9 mouse cellular contexts compared by ENCODE assay signal in the genomic region with DNA sequence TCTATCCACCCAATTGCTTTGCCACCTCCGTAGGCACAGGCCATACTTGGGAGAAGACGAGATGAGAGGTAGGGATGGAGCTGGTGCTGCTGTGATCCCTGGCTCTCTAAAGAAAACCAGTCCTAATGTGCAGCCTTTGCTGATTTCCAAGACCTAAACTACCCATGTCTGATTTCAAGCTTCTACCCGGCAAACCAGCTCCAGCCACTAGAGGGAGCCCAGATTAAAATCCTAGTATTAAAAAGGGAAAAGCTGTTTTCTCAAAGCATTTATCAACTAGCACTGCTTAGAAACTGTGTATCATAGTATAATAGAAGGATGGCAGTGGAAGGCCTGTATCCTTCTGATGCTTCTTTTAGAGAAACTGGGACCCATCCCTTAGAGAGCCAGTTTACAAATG. TPM values are rescaled to one million over a fixed set of nuclear protein-coding genes. Genes with fewer than 3 reads are reported as not detected.
DNase-seq lines count a peak whose midpoint lies in the region; ATAC-seq and TF ChIP-seq lines count a peak whose summit lies in the region.
"Had no signal": no experiment of that assay in that cellular context is flagged by ENCODE, and none has a peak within 500 bp of the region (broad histone marks: within the 10 kb centered on the region; RNA-seq: fewer than 3 reads in every experiment).

No protein-coding gene starts in this region.

- ATAC-seq in heart, embryonic 12.5 days (ENCODE audit: insufficient number of reproducible peaks, low FRiP score), result no peak
- no peak for ATAC-seq in lung, embryonic 14.5 days (ENCODE audit: insufficient read depth)

- intact Hi-C loops in heart, adult 2 months (cut with DNase I), result no loop called here

- 28% methylated on average over 3 of the region's 3 CpGs for WGBS in heart, adult 2 months
- 19% methylated on average over 3 of the region's 3 CpGs for WGBS in heart, embryonic 12.5 days
- 34% methylated on average over 3 of the region's 3 CpGs for WGBS in lung, embryonic 14.5 days

- no peak overlapping the region for H3K4me2 ChIP-seq in heart, embryonic 12.5 days
- no peak overlapping the region for H3K4me2 ChIP-seq in lung, embryonic 14.5 days
- H3K4me2 ChIP-seq: neural tube, embryonic 12.5 days had no signal

- H3K4me3 ChIP-seq in heart, adult 2 months, result no peak overlapping the region
- no peak overlapping the region for H3K4me3 ChIP-seq in heart, embryonic 12.5 days
- H3K4me3 ChIP-seq in lung, embryonic 14.5 days (ENCODE audit: low read depth, low read length), result no peak overlapping the region
- H3K4me3 ChIP-seq: neural tube, embryonic 12.5 days had no signal

- no peak for TF ChIP-seq EP300 in heart, adult 2 months (IDR thresholded peaks at IDR 0.05; ENCODE audit: insufficient read depth, low read depth, low read length)

- TF ChIP-seq CTCF in heart, adult 2 months (IDR thresholded peaks at IDR 0.05), result peak; percentile 81
- TF ChIP-seq CTCF in lung, embryonic 14.5 days (IDR thresholded peaks at IDR 0.05; ENCODE audit: low read depth), result peak; percentile 69

- no peaks in the 10 kb centered on the region for H3K9me3 ChIP-seq in heart, embryonic 12.5 days (replicated peaks)
- H3K9me3 ChIP-seq in lung, embryonic 14.5 days (ENCODE audit: low read depth, low read length), result no peaks in the 10 kb centered on the region
- H3K9me3 ChIP-seq: neural tube, embryonic 12.5 days had no signal

- no peaks in the 10 kb centered on the region for H3K36me3 ChIP-seq in heart, adult 2 months (ENCODE audit: control insufficient read depth, insufficient read depth, low read length)
- H3K36me3 ChIP-seq in heart, embryonic 12.5 days, result no peaks in the 10 kb centered on the region
- no peaks in the 10 kb centered on the region for H3K36me3 ChIP-seq in lung, embryonic 14.5 days (ENCODE audit: insufficient read depth)
- H3K36me3 ChIP-seq: neural tube, embryonic 12.5 days had no signal

- peak overlapping the region; percentile 5; the same call in 1 of the 2 replicates for H3K27ac ChIP-seq in heart, adult 2 months
- no peak overlapping the region for H3K27ac ChIP-seq in heart, embryonic 12.5 days (ENCODE audit: poor library complexity, severe bottlenecking)
- H3K27ac ChIP-seq in lung, embryonic 14.5 days (ENCODE audit: low read depth), result no peak overlapping the region
- H3K27ac ChIP-seq: neural tube, embryonic 12.5 days had no signal

- DNase-seq in heart, adult 2 months, result peak; percentile 27 to 55
- peak; percentile 42 for DNase-seq in 416B (ENCODE audit: low read depth)
- peak; percentile 49 for DNase-seq in adrenal gland, postnatal 14 days
- DNase-seq in embryo, embryonic 9.5 days (ENCODE audit: extremely low spot score), result peak; percentile 23
- DNase-seq in kidney, postnatal 14 days, result peak; percentile 43
- DNase-seq in lung, embryonic 14.5 days, result peak; percentile 74
- peak; percentile 20 for DNase-seq in thymus, postnatal 0 days (ENCODE audit: low spot score)

- no peaks in the 10 kb centered on the region for H3K79me2 ChIP-seq in heart, adult 2 months (replicated peaks; ENCODE audit: control insufficient read depth, insufficient read depth, low read length)

- TF ChIP-seq POLR2A in heart, adult 2 months (IDR thresholded peaks at IDR 0.05; ENCODE audit: insufficient read depth, low read depth, low read length), result no peak

- H3K9ac ChIP-seq in heart, adult 2 months (ENCODE audit: low read depth, low read length), result no peak overlapping the region
- no peak overlapping the region for H3K9ac ChIP-seq in heart, embryonic 12.5 days
- no peak overlapping the region for H3K9ac ChIP-seq in lung, embryonic 14.5 days
- H3K9ac ChIP-seq: neural tube, embryonic 12.5 days had no signal

- no peaks in the 10 kb centered on the region for H3K27me3 ChIP-seq in heart, adult 2 months (ENCODE audit: control insufficient read depth, insufficient read depth, low read length)
- no peaks in the 10 kb centered on the region for H3K27me3 ChIP-seq in heart, embryonic 12.5 days (replicated peaks)
- no peaks in the 10 kb centered on the region for H3K27me3 ChIP-seq in lung, embryonic 14.5 days (ENCODE audit: insufficient read depth, low read length)
- H3K27me3 ChIP-seq: neural tube, embryonic 12.5 days had no signal

- peaks cover 1% of the 10 kb centered on the region; the same call in 1 of the 2 replicates for H3K4me1 ChIP-seq in heart, adult 2 months (ENCODE audit: control insufficient read depth, insufficient read depth, low read length)
- no peaks in the 10 kb centered on the region; the same call in 1 of the 2 replicates for H3K4me1 ChIP-seq in heart, embryonic 12.5 days (replicated peaks)
- 0 out of 2 replicates have a peak, but pooled peaks cover 2% of the 10 kb centered on the region for H3K4me1 ChIP-seq in lung, embryonic 14.5 days (ENCODE audit: insufficient read depth)

RNA-seq across cellular contexts. Expression of a gene that starts 5.0 kb away (rescaled TPM):
- 10 to 100 TPM; 24.6 to 29.3 TPM for total RNA-seq in heart, adult 2 months (2021)
- 23.4 and 44.8 TPM in 2 replicates for polyA plus RNA-seq in heart, adult 2 months (2012; rRNA removed)
- polyA plus RNA-seq in heart, embryonic 12.5 days (2016; fragmentation: Nextera tagmentation; extraction: Ambion mirVana), result 0.11 and 0.17 TPM in 2 replicates
- 35.8 and 44.3 TPM in 2 replicates for total RNA-seq in adrenal gland, postnatal 14 days (2021)
- 1.7 and 2.7 TPM in 2 replicates for polyA plus RNA-seq in lung, embryonic 14.5 days (2014; fragmentation: Nextera tagmentation; extraction: Ambion mirVana)
- polyA plus RNA-seq in thymus, postnatal 0 days (2015; fragmentation: Nextera tagmentation; extraction: Ambion mirVana), result 9.3 and 9.6 TPM in 2 replicates

Comparison
In these comparisons a context has a peak if more than half of its experiments do, and no peak if none do; other contexts are left out.
1. DNase-seq: peak in every context shown above with its lines; median percentile 74 in lung, embryonic 14.5 days; 49 in adrenal gland, postnatal 14 days; 43 in kidney, postnatal 14 days; 42 in 416B; 41 in heart, adult 2 months; 23 in embryo, embryonic 9.5 days; 20 in thymus, postnatal 0 days.